Mouse (Mus musculus) embryo, embryonic 10.5 days (tissue): ENCODE data around the gene Thtpa.

ENCODE experiments used
- DNase-seq: peaks from one replicate; pipeline ENCODE4 v3.0.0-alpha.2; 2015; ENCODE audit warnings: low spot score

The Thtpa gene

GRCm38 (mm10) chr14:55094704-55095231 lies at the start of gene Thtpa:
Gene Thtpa, plus strand, starts transcription at chr14:55094784.
- DNase-seq, result peak; percentile 89

- DNase-seq, result no peak
Observed at GRCm38 (mm10) chr14:55047971-55048531, 46.5 kb upstream of the Thtpa start.

- no peak for DNase-seq
Observed at GRCm38 (mm10) chr14:55052496-55052895, 42.1 kb upstream of the Thtpa start.

- no peak for DNase-seq
Observed at GRCm38 (mm10) chr14:55053050-55053449, 41.5 kb upstream of the Thtpa start.

- DNase-seq, result no peak
Observed at GRCm38 (mm10) chr14:55053708-55054190, 40.8 kb upstream of the Thtpa start.

GRCm38 (mm10) chr14:55054191-55054749 lies 40.3 kb upstream of the Thtpa start:
- no peak for DNase-seq

- DNase-seq, result no peak
Observed at GRCm38 (mm10) chr14:55055167-55055834, 39.3 kb upstream of the Thtpa start.

- no peak for DNase-seq
Observed at GRCm38 (mm10) chr14:55059009-55059408, 35.6 kb upstream of the Thtpa start.

- DNase-seq, result peak; percentile 28
Observed at GRCm38 (mm10) chr14:55059931-55060330, 34.7 kb upstream of the Thtpa start.

- no peak for DNase-seq
Observed at GRCm38 (mm10) chr14:55061845-55062244, 32.7 kb upstream of the Thtpa start.

- DNase-seq, result peak; percentile 42
Observed at GRCm38 (mm10) chr14:55062626-55063025, 32.0 kb upstream of the Thtpa start.

- no peak for DNase-seq
Observed at GRCm38 (mm10) chr14:55063117-55063516, 31.5 kb upstream of the Thtpa start.

- DNase-seq, result no peak
Observed at GRCm38 (mm10) chr14:55063581-55064381, 30.8 kb upstream of the Thtpa start.

- DNase-seq, result no peak
Observed at GRCm38 (mm10) chr14:55064481-55065370, 29.9 kb upstream of the Thtpa start.

- DNase-seq, result no peak
Observed at GRCm38 (mm10) chr14:55065391-55065790, 29.2 kb upstream of the Thtpa start.

GRCm38 (mm10) chr14:55066042-55066441 lies 28.5 kb upstream of the Thtpa start:
- no peak for DNase-seq

GRCm38 (mm10) chr14:55071756-55072155 lies 22.8 kb upstream of the Thtpa start:
- DNase-seq, result no peak

- DNase-seq, result no peak
Observed at GRCm38 (mm10) chr14:55074416-55074815, 20.2 kb upstream of the Thtpa start.

- no peak for DNase-seq
Observed at GRCm38 (mm10) chr14:55076224-55076623, 18.4 kb upstream of the Thtpa start.

GRCm38 (mm10) chr14:55076956-55077355 lies 17.6 kb upstream of the Thtpa start:
- DNase-seq, result no peak
